Mouse (Mus musculus) urinary bladder, postnatal 10 days (tissue): ENCODE measurements around the gene Zfp383.
"Not testable (repeated sequence)": the region's sequence is repeated elsewhere in the genome, so short reads cannot be mapped to it uniquely, and the experiment has no call there.

Source experiments
- DNase-seq: peaks from one replicate; pipeline ENCODE4 v3.0.0; 2022; ENCODE audit warnings: low spot score

Gene Zfp383

DNA sequence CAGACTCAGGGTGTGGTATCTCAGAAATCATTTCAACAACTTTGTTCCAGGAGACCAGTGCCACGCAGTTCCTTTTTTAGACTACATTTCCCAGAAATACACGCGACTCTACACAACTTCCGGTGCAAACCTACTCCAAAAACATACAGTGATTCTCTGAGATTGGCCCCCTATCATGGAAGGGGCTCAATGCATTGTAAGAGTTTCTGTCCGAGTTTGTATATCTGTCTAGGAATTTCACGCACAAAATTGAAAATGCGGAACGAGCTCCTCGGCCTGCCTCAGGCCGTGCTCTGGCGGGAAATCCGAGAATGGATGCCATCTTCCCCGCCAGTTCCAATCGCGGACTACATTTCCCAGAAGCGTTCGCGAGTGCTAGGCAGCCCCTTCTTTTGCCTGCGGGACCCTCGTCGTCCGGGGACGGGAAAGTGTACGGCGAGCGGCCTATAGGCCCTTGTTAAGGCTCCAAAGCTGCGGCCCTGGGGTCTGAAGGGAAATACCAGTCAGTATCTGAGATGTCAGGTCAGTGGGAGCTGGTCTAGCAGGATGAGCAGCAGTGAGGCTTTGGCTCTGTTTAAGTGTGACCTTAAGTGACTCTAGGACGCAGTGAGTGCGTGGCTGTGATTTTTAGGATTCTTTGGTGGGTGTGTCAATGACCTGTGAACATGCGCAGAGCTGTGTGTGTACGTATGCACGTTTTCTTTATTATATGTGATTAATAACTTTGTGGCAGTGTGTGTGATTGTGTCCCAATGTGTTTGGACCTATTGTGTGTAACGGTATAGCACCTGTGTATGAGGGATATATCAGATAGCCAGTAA is at the start of gene Zfp383:
Gene Zfp383, plus strand, starts transcription at position 94 of the 821 bp plus-strand sequence.
- no peak for DNase-seq

DNA sequence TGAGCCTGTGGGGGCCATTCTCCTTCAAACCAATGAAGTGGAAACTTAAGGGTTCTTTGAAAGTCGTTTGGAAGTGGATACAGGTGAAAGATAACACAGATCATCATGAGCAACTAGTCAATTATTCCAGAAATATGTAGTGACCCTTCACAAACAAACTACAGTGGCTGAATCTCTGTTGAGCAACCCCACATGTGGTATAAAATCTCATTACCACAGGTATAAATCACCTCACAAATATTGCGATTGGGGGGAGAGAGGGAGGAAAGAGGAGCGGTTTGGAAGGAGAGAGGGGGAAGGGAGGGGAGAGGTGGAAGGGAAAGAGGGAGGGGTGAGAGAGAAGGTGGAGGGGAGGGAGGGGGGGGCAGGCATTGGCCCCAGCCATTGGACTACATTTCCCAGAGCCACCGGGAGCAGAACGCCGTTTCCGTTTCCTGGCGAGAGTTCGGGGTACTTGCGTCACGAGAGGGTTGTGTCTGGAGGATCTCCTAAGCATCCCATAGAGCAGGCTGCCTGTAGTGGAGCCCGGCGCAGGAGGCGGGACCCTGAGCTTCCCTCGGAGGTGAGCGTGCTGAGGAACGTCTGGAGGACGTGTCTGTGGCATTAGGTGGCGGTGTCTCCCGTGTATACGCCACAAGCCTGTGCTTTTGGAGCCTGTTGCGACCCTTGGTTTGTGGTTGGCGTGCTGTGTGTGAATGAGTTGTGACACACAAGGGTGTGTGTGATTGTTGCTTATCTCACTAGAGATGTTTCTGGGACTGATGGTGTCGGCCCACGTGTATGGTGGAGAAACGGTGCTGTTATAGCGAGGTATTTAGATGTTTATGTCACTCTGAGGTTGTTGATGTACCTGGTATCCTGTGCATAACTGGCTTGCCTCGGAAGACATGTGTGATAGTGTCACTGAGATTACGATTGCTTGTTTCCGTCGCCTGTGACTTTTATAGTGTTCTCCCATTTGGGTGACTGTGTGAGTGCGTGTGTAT is 48.2 kb upstream of the Zfp383 start, which contains the start of gene Zfp420:
Gene Zfp420, plus strand, starts transcription at position 448 of the 986 bp plus-strand sequence.
- peak; percentile 43 for DNase-seq

DNA sequence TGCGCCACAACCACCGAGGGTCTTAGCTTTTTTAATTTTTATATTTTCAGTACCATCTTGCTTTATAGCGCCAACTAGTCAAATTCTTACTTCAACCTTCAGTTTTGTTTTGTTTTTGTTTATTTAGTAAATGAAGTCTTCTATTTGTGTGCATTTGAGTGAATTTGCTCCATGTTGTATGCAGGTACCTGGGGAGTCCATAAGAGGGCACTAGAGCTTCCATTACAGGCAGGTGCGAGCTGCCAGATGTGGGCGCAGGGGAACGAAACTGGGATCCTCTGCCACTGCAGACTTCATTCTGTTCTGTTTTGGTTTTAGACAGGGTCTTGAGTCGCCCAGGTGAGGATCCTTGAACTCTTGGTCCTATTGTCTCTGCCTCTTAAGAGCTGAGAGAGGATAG is 46.4 kb upstream of the Zfp383 start:
- DNase-seq = no peak

DNA sequence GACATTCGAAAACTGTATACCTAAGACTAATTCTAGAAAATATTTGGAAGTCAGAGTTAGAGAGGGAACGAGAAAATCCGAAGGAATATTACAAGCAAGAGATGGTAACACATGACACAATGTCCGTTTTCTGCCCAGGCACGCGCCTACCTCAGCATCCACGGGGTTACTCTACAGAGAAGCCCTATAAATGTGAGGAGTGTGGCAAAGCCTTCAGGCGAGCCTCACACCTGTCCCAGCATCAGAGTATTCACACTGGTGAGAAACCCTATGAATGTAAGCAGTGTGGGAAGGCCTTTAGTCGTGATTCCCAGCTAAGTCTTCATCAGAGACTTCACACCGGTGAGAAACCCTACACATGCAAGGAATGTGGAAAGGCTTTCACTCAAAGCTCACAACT is 33.8 kb upstream of the Zfp383 start:
- DNase-seq = no peak

DNA sequence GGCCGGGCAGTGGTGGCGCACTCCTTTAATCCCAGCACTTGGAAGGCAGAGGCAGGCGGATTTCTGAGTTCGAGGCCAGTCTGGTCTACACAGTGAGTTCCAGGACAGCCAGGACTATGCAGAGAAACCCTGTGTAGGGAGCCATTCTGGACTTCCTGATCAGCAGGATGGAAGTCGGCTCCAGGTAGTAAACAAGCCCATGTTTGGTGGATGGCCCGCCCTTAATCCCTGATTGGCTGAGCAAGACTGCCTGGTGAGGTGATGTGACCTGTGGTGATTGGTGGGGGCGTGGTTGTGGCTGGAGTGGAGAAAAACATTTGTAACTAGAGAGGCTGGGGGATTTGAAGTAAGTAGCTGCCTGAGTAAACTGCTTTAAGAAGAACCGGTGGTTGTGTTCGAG is 30.5 kb upstream of the Zfp383 start:
- not testable (repeated sequence) for DNase-seq

DNA sequence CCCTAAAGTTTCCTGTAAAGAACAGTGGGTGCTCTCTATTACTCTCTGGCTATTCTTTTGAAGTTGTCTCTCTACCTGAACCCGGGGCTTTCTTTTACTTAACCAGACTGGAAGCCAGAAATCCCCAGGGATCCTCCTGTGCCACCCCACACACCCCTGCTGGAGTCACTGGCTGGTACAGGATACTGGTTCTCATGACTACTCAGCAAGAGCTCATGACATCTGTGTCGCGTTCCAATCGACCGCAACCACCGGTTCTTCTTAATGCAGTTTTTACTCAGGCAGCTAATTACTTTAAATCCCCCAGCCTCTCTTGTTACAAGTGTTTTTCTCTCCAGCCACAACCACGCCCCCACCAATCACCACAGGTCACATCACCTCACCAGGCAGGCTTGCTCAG is 28.0 kb upstream of the Zfp383 start:
- no peak for DNase-seq

DNA sequence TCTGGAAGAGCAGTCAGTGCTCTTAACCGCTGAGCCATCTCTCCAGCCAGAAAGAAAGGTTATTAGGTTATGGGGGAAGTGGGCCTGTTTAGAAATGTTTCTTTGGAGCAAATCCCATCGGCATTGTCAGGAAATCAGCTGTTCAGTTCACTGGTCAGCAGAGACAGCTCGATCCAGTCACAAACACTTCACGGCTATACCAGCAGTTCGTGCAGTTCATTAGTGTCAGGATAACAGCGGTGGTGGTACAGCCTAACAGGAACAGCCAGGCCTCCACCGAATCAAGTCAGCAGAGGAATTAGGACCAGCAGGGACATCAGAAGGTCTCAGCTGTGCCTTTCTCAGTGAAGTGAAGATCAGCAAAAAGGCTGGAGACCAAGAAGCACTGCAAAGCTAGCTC is 27.1 kb upstream of the Zfp383 start:
- DNase-seq = no peak

DNA sequence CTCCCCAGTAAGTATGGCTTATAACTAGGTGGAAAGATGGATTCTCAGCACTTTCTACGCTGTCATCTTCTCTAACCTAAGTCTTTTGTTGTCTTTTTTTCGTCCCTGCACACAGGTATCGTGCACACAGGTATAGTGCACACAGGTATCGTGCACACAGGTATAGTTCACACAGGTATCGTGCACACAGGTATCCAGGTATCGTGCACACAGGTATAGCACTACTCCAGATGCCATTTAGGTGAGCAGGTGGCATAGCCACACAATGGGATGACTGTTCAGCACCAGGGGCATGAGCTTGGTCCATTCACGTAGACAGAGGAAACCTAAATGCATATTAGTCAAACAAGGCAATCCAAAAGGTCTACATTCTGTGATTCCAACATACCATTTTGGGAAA is 17.5 kb upstream of the Zfp383 start:
- no peak for DNase-seq

DNA sequence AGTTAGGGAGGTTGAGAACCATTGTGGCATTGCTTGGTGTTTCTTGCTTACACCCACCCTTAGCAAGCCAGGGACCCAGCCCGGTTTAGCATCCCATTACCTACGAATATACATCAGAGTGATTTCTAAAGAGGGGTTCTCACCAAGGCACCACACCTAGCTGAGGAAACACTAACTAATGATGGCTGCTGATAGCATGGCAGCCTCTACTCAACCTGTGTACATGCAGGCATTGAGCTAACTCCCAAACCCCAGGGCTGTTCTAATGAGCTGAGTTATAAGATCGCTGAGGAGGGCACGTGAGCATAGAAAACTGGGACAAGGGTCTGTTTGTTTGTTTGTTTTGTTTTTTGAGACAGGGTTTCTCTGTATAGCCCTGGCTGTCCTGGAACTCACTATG is 15.3 kb upstream of the Zfp383 start:
- no peak for DNase-seq

DNA sequence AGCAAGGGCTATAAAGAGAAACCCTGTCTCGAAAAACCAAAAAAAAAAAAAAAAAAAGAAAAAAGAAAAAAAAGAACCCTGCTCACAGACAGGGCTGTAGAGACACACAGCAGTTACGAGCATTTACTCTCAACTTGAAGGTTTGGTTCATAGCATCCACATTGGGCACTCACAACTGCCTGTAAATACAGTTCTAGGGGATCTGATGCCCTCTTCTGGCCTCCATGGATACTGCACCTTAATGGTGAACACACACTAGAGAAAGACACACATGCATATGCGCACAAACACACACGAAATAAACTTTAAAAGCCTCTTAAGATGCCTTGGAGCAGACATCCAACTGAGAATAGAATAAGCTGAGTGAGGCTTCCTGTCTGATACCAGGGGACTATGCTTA is 9.7 kb upstream of the Zfp383 start:
- no peak for DNase-seq

DNA sequence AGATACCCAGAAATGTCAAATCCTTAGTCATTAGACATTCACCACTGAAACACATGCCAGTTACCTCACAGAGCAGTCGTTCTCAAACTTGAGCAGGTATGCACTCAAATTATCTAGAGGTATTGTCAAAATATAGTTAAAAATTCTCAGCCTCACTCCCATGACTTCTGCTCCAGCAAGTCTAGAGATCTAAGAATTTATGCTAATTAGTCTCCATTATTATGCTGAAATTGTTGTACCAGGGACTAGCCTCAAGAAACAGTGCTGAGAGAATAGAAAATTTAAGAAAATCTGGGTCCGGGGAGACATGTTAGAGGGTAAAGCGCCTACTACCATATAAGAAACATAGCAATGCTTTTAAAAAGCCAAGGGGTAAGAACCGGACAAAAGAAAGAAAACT is 3.9 kb upstream of the Zfp383 start:
- no peak for DNase-seq

DNA sequence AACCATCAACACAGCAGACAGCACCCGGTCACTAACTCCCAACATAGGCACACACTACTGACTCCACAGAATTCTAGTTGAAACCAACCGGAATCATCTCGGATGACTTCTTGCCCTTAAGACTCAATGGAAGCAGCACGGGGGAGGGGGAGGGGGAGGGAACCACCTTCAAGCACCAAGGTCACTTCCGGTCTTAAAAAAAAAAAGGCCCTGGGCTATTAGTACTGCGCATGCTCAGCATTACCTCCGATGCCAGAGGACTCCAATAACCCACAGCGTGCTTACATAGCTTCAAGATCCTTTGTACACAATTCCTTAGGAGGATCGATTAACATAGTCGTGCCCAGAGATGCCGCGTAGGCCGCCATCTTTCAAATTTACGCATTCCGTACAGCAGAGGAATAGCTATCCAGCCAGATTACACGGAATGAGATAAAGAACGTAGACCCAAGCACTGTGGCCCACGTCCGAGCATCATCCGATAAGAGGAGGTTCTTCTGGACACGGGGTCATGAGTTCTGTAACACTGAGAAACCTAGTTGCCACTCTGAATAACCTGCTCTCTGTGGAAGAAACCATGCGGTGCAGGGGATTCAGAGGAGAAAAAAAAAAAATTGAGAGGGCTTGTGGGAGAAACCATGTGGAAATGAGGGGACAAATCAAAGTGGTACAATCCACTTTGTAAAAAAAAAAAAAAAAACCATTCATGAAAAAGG is 1.9 kb upstream of the Zfp383 start, which contains the start of gene Zfp27:
Gene Zfp27, minus strand, starts transcription at position 607 of the 716 bp plus-strand sequence.
- no peak for DNase-seq

DNA sequence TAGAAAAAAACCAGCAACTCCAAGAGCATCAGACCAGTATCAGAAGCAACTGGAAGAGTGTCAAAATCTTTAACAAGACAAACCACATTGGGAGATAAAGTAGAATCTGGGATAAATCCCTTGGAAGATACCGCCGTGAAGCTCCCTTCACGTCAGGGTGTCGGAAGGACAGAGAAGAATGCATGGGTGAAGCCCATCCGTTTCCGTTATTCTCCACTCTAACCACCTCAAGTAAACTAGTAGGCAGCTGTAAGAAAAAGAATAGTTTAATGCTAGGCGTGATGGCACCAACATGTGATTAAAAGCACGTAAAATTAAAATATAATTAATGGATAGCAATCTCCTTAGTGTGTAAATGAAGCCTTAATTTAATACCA is 1.4 kb upstream of the Zfp383 start:
- DNase-seq = no peak

DNA sequence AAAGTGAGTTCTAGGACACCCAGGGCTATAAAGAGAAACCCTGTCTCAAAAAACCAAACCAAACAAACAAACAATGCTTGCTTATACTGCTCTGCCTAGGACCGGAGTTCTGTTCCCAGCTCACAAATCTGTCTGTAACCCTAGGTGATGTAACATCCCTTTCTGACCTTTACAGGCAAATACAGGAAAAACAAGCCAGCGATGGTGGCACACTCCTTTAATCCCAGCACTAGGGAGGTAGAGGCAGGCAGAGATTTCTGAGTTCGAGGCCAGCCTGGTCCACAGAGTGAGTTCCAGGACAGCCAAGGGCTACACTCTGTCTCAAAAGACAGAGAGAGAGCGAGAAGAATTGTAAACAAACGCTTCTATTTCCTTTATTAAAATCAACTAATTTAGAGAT is 817 bp upstream of the Zfp383 start:
- no peak for DNase-seq

DNA sequence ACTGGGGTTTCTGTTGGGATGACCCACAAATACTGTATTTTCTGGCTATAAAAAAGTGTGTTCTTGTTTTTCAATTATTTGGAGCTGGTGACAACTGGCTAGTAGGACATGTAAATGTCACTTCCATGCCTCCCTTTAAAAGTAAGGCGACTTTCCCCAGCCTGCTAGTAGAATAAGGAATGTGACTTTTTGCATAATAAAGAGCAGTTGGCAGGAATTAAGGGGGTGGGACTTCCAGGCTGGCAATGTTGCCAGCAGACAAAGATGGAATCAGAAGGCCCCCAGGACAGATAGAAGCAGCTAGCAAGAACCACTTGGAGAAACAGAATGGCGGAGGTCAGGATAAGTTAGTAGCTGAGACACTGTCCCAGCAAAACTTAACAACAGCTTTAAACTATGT is 2.2 kb downstream of the Zfp383 start:
- DNase-seq = no peak

DNA sequence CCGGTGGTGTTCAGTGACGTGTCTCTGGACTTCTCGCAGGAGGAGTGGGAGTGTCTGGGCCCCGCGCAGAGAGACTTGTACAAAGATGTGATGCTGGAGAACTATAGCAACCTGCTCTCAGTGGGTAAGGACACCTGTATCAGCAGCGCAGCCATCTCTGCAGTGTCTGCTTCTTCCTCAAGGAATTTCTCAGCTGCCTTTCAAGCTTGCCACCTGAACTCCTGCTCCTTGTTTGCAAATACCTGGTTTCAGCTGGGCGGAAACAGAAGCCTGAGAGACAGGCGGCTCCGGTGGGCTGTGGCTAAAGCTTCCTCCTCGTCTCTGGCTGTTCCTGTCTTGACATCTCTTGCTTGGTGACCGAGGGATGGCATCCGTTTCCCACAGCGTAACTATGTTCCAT is 4.1 kb downstream of the Zfp383 start:
- no peak for DNase-seq

DNA sequence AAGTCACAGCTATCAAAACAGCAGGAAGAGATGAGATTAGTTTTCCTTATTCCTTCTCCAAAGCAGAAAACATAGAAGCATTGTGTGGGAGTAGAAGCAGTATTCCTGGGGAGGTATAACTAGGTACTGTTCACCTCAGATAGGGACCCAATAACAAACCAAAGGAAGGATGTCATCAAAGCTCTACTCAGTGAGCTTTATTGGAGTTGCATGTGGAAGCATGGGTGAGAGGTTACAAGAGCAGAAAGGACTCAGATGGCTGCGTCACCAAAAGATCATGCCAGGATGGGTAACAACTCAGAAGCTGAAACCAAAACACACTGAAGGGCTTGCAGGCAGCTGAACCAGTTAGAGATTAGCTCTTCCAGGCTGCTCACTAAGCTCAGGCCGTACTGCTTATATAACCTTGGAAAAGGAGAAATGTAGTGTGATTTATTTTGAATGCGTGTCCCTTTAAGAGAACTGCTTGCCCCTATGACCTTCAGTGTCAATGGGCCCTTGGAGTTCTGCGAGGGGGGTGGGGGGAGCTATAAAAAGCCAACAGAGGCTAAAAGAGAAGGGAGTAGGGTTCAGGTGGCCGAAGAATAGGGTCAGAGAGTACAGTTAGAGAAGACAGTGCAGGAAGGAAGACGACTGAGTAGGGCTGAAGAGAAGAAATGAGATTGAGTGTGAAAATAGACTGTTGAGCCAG is 9.5 kb downstream of the Zfp383 start:
- DNase-seq = no peak

DNA sequence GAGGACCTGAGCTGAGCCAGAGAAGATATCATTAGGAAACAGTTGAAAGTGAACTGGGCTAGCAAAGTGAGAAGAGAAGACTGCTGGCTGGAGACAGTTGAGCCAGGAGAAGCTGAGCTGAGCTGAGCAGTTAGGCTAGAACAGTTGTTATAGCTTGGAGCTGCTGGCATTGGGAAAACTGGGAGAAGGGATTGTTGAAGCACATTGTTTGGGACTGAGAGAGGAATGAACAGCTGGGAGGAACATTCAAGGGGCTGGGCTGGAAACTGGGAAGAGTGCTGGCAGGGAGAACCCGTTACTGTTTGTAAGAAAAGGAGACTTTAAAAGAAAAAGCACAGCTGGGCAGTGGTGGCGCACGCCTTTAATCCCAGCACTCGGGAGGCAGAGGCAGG is 10.0 kb downstream of the Zfp383 start:
- no peak for DNase-seq

DNA sequence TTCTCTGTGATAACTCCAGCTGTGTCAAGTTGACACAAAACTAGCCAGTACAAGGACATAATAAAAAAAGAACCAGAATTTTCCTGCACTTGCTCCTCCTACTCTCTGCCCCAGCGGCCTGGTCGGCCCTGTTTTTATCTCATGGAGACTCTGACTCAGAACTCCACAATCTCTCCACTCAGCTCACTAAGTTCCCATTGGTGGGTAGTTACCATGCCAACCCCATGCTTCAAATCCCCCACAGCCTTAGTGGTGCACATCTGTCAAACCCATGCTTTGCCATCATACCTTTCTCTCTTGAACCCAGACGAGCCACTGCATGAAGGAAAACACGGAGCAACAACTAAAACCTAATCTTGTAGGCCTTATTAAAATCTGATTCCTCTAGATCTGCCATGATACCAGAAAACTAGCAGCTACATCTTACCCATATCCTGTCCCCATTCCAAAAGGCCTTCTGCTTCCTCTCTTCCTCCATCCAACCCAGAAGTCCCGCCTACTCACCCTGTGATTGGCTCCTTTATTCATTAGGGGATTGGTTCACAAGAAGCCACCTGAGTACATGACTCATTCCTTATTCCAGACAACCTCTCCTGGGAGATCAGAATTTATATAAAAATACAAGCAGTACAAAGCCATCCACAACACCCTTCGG is 13.5 kb downstream of the Zfp383 start:
- DNase-seq = no peak

DNA sequence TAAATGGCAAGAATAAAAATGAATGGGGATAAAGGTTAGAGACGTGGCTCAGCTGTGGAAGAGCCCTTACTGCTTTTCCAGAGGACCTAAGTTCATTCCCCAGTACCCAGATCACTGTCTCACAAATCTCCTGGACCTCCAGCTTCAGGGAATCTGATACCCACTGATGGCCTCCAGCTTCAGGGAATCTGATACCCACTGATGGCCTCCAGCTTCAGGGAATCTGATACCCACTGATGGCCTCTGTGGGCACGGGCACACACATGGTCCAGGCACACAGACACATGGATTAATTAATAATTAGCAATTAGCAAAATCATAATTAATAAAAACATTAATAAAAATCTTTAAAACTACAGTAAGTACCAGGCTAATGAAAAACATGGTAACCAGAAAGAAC is 14.8 kb downstream of the Zfp383 start:
- DNase-seq = no peak

DNA sequence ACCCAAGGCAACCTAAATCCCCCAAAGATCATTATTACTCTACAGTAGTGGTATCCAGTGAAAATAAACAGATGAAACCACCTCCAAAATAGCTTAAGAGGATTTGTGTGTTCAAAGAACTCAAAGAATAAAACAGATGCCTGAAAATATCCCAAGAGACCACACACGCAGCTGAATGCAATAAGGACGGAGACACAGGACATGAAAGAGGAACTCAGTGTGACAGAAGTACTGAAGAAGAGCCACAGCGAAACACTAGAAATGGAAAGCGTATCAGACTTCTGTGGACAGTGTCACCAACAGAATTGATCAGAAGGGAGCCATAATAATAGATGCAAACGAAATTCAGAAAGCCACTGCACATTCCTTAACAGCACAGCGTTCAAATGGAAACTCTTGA is 30.8 kb downstream of the Zfp383 start:
- no peak for DNase-seq
